Mouse (Mus musculus): ENCODE measurements around the gene Ehbp1. TPM values are rescaled to one million over a fixed set of nuclear protein-coding genes. Genes with fewer than 3 reads are reported as not detected.

Ehbp1 gene
- polyA plus RNA-seq, 1 experiment: not detected

- 74% methylated on average over 3 of the region's 3 CpGs for WGBS
- Histone ChIP-seq H3K4me1 (ENCODE audit: control insufficient read depth, insufficient read depth, low read length) (peaks cover 2% of the 10 kb centered on the region; the same call in 1 of the 2 replicates), H3K27ac (ENCODE audit: insufficient read depth, low read depth, low read length) (no peak overlapping the region), H3K4me3 (ENCODE audit: insufficient read depth, low read depth, low read length) (no peak overlapping the region)
- TF ChIP-seq POLR2A (IDR thresholded peaks at IDR 0.05; ENCODE audit: insufficient read depth, low read depth, low read length) (no peak), CTCF (IDR thresholded peaks at IDR 0.05; ENCODE audit: insufficient read depth, low read depth, low read length) (no peak)
These were observed 72.9 kb downstream of the Ehbp1 start for GRCm38 (mm10) chr11:22269173-22269572.

GRCm38 (mm10) chr11:22267014-22267413 lies 75.1 kb downstream of the Ehbp1 start:
- Histone ChIP-seq H3K4me3 (ENCODE audit: insufficient read depth, low read depth, low read length) (no peak overlapping the region), H3K27ac (ENCODE audit: insufficient read depth, low read depth, low read length) (no peak overlapping the region), H3K4me1 (ENCODE audit: control insufficient read depth, insufficient read depth, low read length) (peaks cover 2% of the 10 kb centered on the region; the same call in 1 of the 2 replicates)
- TF ChIP-seq POLR2A (IDR thresholded peaks at IDR 0.05; ENCODE audit: insufficient read depth, low read depth, low read length) (no peak), CTCF (IDR thresholded peaks at IDR 0.05; ENCODE audit: insufficient read depth, low read depth, low read length) (no peak)

- H3K4me1 ChIP-seq (ENCODE audit: control insufficient read depth, insufficient read depth, low read length): peaks cover 2% of the 10 kb centered on the region; the same call in 1 of the 2 replicates
- 74% methylated on average over 1 of the region's 1 CpGs for WGBS
- TF ChIP-seq POLR2A (IDR thresholded peaks at IDR 0.05; ENCODE audit: insufficient read depth, low read depth, low read length) (no peak), CTCF (IDR thresholded peaks at IDR 0.05; ENCODE audit: insufficient read depth, low read depth, low read length) (no peak)
- no peak overlapping the region for H3K27ac ChIP-seq (ENCODE audit: insufficient read depth, low read depth, low read length)
- no peak overlapping the region for H3K4me3 ChIP-seq (ENCODE audit: insufficient read depth, low read depth, low read length)
These were observed 86.7 kb downstream of the Ehbp1 start for GRCm38 (mm10) chr11:22255418-22255817.

GRCm38 (mm10) chr11:22249363-22249762 lies 92.7 kb downstream of the Ehbp1 start:
- no peak for TF ChIP-seq POLR2A (IDR thresholded peaks at IDR 0.05; ENCODE audit: insufficient read depth, low read depth, low read length)
- TF ChIP-seq CTCF (IDR thresholded peaks at IDR 0.05; ENCODE audit: insufficient read depth, low read depth, low read length): no peak
- H3K27ac ChIP-seq (ENCODE audit: insufficient read depth, low read depth, low read length): no peak overlapping the region
- 63% methylated on average over 2 of the region's 2 CpGs for whole genome bisulfite sequencing

GRCm38 (mm10) chr11:22247736-22248135 lies 94.4 kb downstream of the Ehbp1 start:
- no peak overlapping the region for H3K27ac ChIP-seq (ENCODE audit: insufficient read depth, low read depth, low read length)
- peaks cover 2% of the 10 kb centered on the region; the same call in 1 of the 2 replicates for H3K4me1 ChIP-seq (ENCODE audit: control insufficient read depth, insufficient read depth, low read length)
- H3K4me3 ChIP-seq (ENCODE audit: insufficient read depth, low read depth, low read length): no peak overlapping the region
- 72% methylated on average over 4 of the region's 4 CpGs for WGBS
- no peak for TF ChIP-seq CTCF (IDR thresholded peaks at IDR 0.05; ENCODE audit: insufficient read depth, low read depth, low read length)
- no peak for TF ChIP-seq POLR2A (IDR thresholded peaks at IDR 0.05; ENCODE audit: insufficient read depth, low read depth, low read length)

More at GRCm38 (mm10) chr11:22249363-22249762, 92.7 kb downstream of the Ehbp1 start:
- Histone ChIP-seq H3K4me1 (ENCODE audit: control insufficient read depth, insufficient read depth, low read length) (peaks cover 2% of the 10 kb centered on the region; the same call in 1 of the 2 replicates), H3K4me3 (ENCODE audit: insufficient read depth, low read depth, low read length) (no peak overlapping the region)

GRCm38 (mm10) chr11:22247069-22247468 lies 95.0 kb downstream of the Ehbp1 start:
- Histone ChIP-seq H3K4me3 (ENCODE audit: insufficient read depth, low read depth, low read length) (no peak overlapping the region), H3K27ac (ENCODE audit: insufficient read depth, low read depth, low read length) (no peak overlapping the region), H3K4me1 (ENCODE audit: control insufficient read depth, insufficient read depth, low read length) (peaks cover 2% of the 10 kb centered on the region; the same call in 1 of the 2 replicates)
- no peak for TF ChIP-seq POLR2A (IDR thresholded peaks at IDR 0.05; ENCODE audit: insufficient read depth, low read depth, low read length)
- no peak for TF ChIP-seq CTCF (IDR thresholded peaks at IDR 0.05; ENCODE audit: insufficient read depth, low read depth, low read length)

GRCm38 (mm10) chr11:22235558-22235957 lies 106.5 kb downstream of the Ehbp1 start:
- WGBS: 72% methylated on average over 5 of the region's 5 CpGs
- no peak overlapping the region for H3K27ac ChIP-seq (ENCODE audit: insufficient read depth, low read depth, low read length)

GRCm38 (mm10) chr11:22234739-22235138 lies 107.4 kb downstream of the Ehbp1 start:
- Histone ChIP-seq H3K4me3 (ENCODE audit: insufficient read depth, low read depth, low read length) (no peak overlapping the region), H3K27ac (ENCODE audit: insufficient read depth, low read depth, low read length) (no peak overlapping the region), H3K4me1 (ENCODE audit: control insufficient read depth, insufficient read depth, low read length) (no peaks in the 10 kb centered on the region; the same call in 1 of the 2 replicates)
- 78% methylated on average over 1 of the region's 1 CpGs for WGBS
- TF ChIP-seq POLR2A (IDR thresholded peaks at IDR 0.05; ENCODE audit: insufficient read depth, low read depth, low read length): no peak
- no peak for TF ChIP-seq CTCF (IDR thresholded peaks at IDR 0.05; ENCODE audit: insufficient read depth, low read depth, low read length)

More at GRCm38 (mm10) chr11:22235558-22235957, 106.5 kb downstream of the Ehbp1 start:
- TF ChIP-seq CTCF (IDR thresholded peaks at IDR 0.05; ENCODE audit: insufficient read depth, low read depth, low read length): no peak
- TF ChIP-seq POLR2A (IDR thresholded peaks at IDR 0.05; ENCODE audit: insufficient read depth, low read depth, low read length): no peak
- H3K4me3 ChIP-seq (ENCODE audit: insufficient read depth, low read depth, low read length): no peak overlapping the region
- no peaks in the 10 kb centered on the region; the same call in 1 of the 2 replicates for H3K4me1 ChIP-seq (ENCODE audit: control insufficient read depth, insufficient read depth, low read length)

GRCm38 (mm10) chr11:22230906-22231305 lies 111.2 kb downstream of the Ehbp1 start:
- Histone ChIP-seq H3K4me3 (ENCODE audit: insufficient read depth, low read depth, low read length) (no peak overlapping the region), H3K27ac (ENCODE audit: insufficient read depth, low read depth, low read length) (no peak overlapping the region), H3K4me1 (ENCODE audit: control insufficient read depth, insufficient read depth, low read length) (no peaks in the 10 kb centered on the region; the same call in 1 of the 2 replicates)
- TF ChIP-seq CTCF (IDR thresholded peaks at IDR 0.05; ENCODE audit: insufficient read depth, low read depth, low read length) (no peak), POLR2A (IDR thresholded peaks at IDR 0.05; ENCODE audit: insufficient read depth, low read depth, low read length) (no peak)
- 71% methylated on average over 6 of the region's 6 CpGs for WGBS

All from olfactory bulb, adult 2 months (tissue).